Mouse (Mus musculus) neutrophil, adult 5-6 weeks (primary cell): ENCODE data around the gene Narfl. TPM values are rescaled to one million over a fixed set of nuclear protein-coding genes. Genes with fewer than 3 reads are reported as not detected.

ENCODE experiments used
- ATAC-seq: fragments of 151-379, 151-347 bp; 2 replicates; pipeline ENCODE4 v1.8.0; 2017; ENCODE audit warnings: mild to moderate bottlenecking, moderate TSS enrichment; ENCODE audit not compliant: insufficient number of reproducible peaks, poor library complexity, low FRiP score, severe bottlenecking; ENCODE audit errors: extremely low read depth
- total RNA-seq: library from RNA; stranded (forward); fragments of 200-1000 nt; gene quantifications from 2 replicates; pipeline ENCODE4 v1.2.3, GENCODE M21; 2017

Gene Narfl
- total RNA-seq, 1 experiment from 2014 or later: 41.3 TPM

GRCm38 (mm10) chr17:25757691-25758090 is 15.9 kb upstream of the Narfl start:
- ATAC-seq: no peak

GRCm38 (mm10) chr17:25760148-25760547 is 13.4 kb upstream of the Narfl start:
- ATAC-seq: no peak

- ATAC-seq: no peak
These were observed 12.0 kb upstream of the Narfl start for GRCm38 (mm10) chr17:25761561-25761970.

- no peak for ATAC-seq
These were observed 11.0 kb upstream of the Narfl start for GRCm38 (mm10) chr17:25762591-25762990.

GRCm38 (mm10) chr17:25765886-25766285 is 7.7 kb upstream of the Narfl start:
- ATAC-seq: no peak

GRCm38 (mm10) chr17:25769331-25769730 is 4.2 kb upstream of the Narfl start:
- no peak for ATAC-seq

GRCm38 (mm10) chr17:25775318-25776062 is 1.9 kb downstream of the Narfl start:
- ATAC-seq: no peak

GRCm38 (mm10) chr17:25777948-25778347 is 4.4 kb downstream of the Narfl start:
- no peak for ATAC-seq

- ATAC-seq: no peak
These were observed 7.8 kb downstream of the Narfl start for GRCm38 (mm10) chr17:25781339-25781738.

GRCm38 (mm10) chr17:25783086-25783485 is 9.5 kb downstream of the Narfl start:
- ATAC-seq: no peak

GRCm38 (mm10) chr17:25783861-25784574 is 10.4 kb downstream of the Narfl start:
- ATAC-seq: no peak

- ATAC-seq: peak; percentile 77
These were observed 11.7 kb downstream of the Narfl start, which contains the start of gene Haghl for GRCm38 (mm10) chr17:25785281-25785745. Haghl (minus strand) TSS chr17:25785673.

- ATAC-seq: no peak
These were observed 12.7 kb downstream of the Narfl start, which contains the start of gene Ccdc78 for GRCm38 (mm10) chr17:25786280-25786679. Ccdc78 (plus strand) TSS chr17:25786580.

- no peak for ATAC-seq
These were observed 13.4 kb downstream of the Narfl start for GRCm38 (mm10) chr17:25786781-25787504.

GRCm38 (mm10) chr17:25791320-25791842 is 17.8 kb downstream of the Narfl start:
- no peak for ATAC-seq

- peak; percentile 65 for ATAC-seq
These were observed 18.4 kb downstream of the Narfl start for GRCm38 (mm10) chr17:25791843-25792527.

GRCm38 (mm10) chr17:25792615-25793014 is 19.0 kb downstream of the Narfl start, which contains the start of gene Fam173a:
Fam173a (minus strand) TSS chr17:25792901.
- peak; percentile 33; the same call in 1 of the 2 replicates for ATAC-seq

- no peak for ATAC-seq
These were observed 20.6 kb downstream of the Narfl start for GRCm38 (mm10) chr17:25794197-25794596.

- no peak for ATAC-seq
These were observed 21.4 kb downstream of the Narfl start for GRCm38 (mm10) chr17:25794998-25795397.
